Mouse (Mus musculus): ENCODE measurements at regions not wholly inside any gene's neighbourhood (a gene's known extent, or its start where the extent isn't known, plus 50 kb on each side); places are given as distances from the start of the nearest gene placed in this dataset.

DNA sequence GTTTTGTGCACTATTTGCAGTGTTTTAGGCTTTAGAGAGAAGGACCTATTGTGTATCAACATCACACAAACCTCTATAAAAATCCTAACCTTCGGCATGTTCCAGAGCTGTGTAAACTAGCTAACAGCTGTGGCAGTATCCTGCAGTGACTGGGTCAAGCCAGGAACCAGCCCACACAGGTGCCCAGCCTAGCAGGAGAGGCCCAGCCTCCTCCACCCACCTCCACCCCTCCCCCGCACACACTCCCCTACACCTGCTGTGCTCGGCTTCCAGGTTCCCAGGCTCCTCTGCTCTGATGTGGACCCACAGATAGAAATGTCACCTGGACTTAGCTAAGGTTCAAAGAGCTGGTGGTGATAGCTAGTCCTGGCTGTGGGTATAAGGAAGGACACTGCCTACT is 179.5 kb upstream of the Klf3 start:
- no peak for TF ChIP-seq GATA1 (IDR thresholded peaks at IDR 0.05; ENCODE audit: low read length)
- no peak for TF ChIP-seq TAL1 (IDR thresholded peaks at IDR 0.05; ENCODE audit: low read length)

Data from erythroblast, embryonic 14.5 days (primary cell).